Mouse (Mus musculus) heart, postnatal 10 days (tissue): ENCODE results near the gene Hrasls. TPM values are rescaled to one million over a fixed set of nuclear protein-coding genes. Genes with fewer than 3 reads are reported as not detected.

Experiments
- total RNA-seq, 2 experiments: library from RNA; stranded (reverse); gene quantifications; 2 replicates each; pipeline ENCODE4 v1.2.3; 2021

Hrasls gene
- total RNA-seq, 2 experiments from 2014 or later, result 3.2 to 4.5 TPM

Other genes starting within 250 kb of the Hrasls start
- gene Atp13a5, start 169.0 kb downstream of the Hrasls start, total RNA-seq, result not detected